Mouse (Mus musculus) monocyte, adult 2 months (primary cell): ENCODE measurements around the gene Socs3.

Source experiments
- DNase-seq, 2 experiments: peaks; one replicate each; pipeline ENCODE4 v3.0.0; 2022; ENCODE audit warnings: low spot score in 2 of 2, low read depth in 1 of 2

Gene Socs3

DNA sequence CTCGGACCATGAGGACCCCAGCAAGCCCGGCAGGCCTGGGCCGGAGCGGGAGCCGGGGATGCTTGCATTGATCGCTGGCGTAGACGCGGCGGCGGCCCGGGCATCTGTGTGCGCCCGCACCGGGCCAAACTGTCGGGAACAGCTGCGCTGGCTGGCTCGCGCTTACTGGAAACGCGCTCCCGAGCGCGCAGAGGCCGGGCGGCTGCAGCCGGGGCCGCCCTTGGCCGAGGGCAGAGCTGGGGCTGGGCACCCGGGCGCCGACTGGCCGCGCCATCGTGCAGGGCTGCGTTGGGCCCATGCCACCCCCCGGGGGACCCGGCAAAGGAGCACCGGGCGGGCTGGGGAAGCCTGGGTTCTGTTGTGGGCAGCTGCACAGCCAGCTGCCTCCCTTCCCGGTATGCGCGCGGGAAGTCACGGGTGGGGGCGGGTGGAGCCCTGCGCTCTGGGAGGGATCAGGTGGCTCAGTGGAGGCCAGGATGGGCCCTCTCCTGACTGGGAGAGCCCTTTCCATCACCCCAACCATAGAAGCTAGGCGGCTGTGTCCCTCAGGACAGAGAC, 39.0 kb downstream of the Socs3 start:
- no peak for DNase-seq

DNA sequence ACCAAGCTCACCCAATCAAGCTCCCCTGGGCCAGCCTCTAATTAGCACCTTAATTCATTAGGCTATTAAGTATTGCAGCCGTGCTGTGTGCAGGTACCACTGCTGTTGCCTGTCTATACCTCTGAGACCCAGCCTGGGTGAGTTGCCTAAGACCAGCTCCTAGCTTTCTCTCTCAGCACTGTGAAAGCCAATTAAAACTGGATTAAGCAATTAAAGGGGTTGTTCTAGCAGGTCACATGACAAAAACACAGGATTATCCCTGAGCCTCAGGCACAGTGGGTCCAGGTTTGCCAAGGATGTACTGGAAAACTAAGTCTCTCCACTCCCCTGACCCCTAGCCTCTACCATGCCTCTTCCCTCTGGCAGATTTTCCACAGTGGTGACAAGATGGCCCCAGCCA, 44.3 kb downstream of the Socs3 start:
- DNase-seq: no peak

DNA sequence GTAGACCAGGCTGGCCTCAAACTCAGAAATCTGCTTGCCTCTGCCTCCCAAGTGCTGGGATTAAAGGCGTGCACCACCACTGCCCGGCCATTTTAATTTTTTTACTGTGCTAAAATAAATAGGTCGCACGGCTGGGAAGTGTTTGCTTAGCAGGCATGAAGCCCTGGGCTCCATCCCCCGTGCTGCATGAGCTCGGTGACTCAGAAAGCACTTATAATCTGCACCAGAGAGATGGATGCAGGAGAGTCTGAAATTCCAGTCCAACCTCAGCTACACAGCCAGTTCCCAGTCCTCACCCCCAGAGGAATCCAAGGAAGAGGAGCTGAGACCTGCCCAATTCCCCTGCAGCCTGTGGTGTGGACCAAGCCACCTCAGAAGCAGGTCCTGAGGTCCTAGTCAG, 45.4 kb downstream of the Socs3 start:
- DNase-seq: no peak

DNA sequence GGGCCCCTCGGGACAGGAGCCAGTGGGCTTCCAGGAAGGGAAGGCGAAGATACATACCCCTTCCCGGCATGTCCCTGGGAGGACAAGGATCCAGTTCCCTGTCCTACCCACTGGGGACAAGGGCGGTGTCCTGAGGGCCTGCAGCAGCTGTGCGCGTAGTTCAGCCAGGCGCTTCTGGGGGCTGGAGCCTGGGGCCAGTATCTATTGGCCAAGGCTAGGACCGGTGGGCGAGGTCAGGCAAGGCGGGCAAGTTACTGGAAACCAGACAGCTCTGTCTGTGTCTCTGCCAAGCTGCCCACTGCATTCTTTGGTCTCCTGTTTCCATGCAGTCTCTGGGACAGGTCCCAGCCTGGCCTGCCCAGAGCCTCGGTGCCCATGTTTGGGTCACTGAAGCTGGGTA, 46.6 kb downstream of the Socs3 start:
- DNase-seq: no peak

DNA sequence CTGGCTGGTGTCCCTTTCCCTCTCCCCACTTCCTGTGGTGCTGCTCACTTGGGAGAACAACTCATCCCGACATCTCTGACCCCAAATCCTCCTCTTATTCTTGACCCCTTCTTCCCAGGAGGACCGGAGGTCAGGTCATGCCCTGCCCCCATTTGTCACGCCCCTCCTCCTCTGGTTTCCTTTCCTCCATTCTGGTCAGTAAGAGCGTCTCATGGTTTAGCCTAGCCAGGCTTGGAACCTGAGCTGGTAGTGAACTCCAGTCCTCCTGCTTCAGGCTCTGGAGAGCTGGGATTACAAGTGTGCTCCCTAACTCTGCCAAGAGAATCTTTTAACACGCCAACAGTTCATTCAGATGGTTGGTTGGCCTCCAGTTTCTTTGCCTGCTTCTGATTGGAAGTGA, 50.6 kb downstream of the Socs3 start:
- no peak for DNase-seq

DNA sequence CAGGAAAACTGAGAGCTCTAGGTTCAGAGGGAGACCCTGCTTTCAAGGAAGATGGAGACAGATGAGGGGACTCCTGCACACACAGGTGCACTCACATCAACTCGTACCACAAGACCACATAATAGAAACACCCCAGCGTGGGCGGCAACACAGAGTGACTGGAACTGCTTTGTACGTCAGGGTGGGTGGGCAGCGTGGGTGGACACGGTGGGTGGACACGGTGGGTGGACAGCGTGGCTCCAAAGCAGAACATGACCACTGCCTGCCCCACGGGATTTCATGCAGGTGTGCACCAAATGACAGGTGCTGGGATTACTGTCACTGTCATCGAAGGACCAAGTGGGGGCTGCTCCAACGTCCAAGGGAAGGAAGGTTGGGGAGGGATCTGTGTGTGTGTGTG, 51.3 kb downstream of the Socs3 start:
- DNase-seq: no peak
